Mouse (Mus musculus): ENCODE measurements around the gene Slc7a4.
"Not testable (repeated sequence)": the region's sequence is repeated elsewhere in the genome, so short reads cannot be mapped to it uniquely, and the experiment has no call there.

Gene Slc7a4

DNA sequence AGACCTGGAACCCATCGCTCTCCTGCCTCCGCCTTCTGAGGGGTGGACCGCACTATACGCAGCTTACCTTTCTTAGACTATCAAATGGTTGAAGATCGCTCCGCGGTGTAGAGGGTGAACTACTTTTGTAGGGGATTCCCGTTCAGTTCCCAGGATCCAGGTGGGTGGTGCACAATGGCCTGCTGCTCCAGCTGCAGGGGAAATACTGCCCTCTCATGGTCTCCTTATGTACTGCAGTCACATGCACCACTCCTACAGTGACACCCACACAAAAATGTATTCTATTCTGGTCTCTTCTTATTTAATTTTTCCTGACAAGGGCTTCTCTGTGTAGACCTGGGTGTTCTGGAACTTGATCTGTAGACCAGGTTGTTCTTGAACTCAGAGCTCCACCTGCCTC is at the start of gene Slc7a4:
TSS of gene Slc7a4 (minus strand) at position 151 of the 400 bp plus-strand sequence.
- peak in 1 of 2 experiments; percentile 8 for DNase-seq (ENCODE audit: low spot score in 2 of 2)

DNA sequence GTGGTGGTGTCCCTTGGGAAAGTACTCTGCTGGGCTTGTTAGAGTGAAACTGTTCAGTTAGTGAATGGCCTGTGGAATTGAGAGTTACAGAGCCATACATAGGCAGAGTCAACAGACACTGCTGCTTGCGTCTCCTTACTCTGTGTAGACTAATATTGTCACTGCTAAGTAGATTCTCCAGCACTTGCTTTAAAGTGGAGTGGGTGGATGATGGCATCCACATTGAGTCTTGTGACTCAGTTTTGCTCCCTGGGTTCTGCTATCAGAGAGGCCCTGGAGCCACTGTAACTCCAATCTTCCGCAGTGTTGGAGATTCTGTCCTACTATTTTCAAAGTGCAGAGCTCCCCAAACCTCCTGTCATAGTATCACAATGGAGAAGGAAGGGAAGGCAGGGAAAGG is 49.6 kb upstream of the Slc7a4 start:
- DNase-seq (ENCODE audit: low spot score in 2 of 2), result no peak

DNA sequence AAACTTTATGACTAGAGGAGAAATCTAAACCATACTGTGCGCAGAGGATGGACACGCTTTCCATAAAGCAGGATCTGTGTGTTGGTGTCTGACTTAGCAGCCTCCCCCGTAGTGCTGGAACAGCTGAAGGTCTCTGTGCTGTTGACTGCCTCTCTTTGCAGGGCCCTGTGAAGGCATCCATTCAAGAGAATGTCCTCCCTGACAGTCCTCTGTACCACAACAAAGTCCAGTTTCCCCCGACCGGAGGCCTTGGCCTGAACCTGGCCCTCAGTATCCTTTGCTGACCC is 43.2 kb upstream of the Slc7a4 start:
- no peak for DNase-seq (ENCODE audit: low spot score in 2 of 2)

DNA sequence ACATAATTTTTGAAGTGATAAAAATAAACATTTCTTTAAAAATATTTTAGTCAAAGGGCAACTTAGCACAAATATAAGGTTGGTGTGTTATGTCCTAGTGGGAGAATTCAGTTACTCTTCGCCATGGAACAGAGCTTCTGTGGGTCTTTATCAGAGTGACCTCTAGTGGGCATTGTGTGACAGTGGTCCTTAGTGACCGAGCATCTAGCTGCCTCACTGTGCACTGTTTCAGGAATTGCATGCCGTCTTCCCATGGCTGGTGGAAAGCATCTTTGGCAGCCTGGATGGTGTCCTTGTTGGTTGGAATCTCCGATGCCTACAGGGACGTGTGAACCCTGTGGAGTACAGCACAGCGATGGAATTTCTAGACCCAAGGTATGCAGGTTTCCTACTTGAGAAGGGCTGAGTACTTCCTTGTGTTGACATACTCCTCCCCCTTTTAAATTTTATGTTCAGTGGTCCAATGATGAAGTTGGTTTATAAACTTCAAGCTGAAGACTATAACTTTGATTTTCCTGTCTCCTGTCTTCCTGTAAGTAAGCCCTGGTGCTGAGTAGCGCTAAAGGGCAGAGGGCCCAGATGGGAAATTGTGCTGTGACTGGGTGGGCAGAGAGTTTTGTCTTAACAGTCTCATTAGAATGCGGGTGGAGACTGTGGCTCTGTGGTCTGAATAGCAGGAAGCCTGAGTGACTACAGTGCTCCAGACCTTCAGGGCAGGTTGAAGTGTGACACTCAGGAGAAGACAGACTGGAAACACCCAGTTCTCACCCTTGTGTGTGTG is 42.7 kb upstream of the Slc7a4 start:
- no peak for DNase-seq (ENCODE audit: low spot score in 2 of 2)

DNA sequence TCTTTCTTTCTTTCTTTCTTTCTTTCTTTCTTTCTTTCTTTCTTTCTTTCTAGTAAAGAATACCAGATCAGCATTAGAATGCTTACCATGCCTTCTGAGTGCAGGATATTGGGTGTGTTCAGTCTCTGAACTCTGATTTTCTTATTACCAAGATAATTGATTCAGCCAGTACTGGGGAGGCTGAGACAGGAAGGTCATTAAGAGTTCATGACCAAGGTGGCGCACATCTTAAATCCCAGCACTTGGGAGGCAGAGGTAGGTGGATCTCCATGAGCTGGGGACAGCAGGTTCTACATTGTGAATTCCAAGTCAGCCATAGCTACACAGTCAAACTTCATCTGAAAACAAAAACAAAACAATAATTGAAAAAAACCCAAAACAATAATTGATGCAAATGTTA is 38.9 kb upstream of the Slc7a4 start:
- DNase-seq (ENCODE audit: low spot score in 2 of 2), result no peak

DNA sequence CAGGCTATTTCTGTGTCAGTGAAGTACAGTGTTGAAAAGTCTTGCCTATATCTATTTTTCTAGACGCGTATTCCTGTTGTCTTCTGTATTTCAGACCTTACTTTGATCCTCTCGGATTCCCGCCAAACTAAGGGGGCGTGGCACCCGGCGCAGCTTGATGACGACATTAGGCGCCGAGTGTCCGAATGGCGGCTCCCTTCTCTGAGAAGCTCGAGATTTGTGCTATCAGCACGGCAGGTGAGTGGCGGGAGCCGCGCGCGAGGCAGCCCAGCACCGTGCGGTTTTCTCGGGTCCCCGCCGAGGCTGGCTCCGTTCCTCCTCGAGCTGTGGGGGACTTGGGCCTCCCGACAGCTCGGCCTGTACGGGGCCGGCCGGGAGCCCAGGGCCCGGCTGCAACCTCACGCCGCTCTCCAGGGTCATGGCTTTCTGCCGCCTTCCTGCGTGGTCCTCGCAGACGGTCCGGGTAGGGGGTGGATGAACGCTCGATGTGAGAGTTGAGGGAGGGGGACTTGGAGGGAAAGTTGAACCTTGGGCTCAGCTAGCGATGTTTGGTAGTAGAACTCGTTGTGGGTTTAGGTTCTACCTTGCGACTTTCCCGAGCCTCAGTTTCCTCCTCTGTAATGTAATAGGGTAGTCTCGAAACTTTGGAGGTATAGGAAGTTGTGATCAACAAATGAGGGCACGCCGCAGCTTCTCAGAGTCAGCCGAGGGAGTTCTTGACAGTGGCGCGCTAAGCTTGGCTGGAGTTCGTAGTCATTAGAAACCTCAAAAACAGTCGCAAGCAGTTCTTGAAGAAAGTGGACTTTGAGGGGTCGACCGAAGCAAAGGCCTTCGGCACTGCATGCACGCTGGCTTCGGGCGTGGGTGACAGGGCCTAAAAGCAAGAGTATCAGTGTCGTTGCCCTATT is 36.4 kb upstream of the Slc7a4 start, which contains the start of gene Smpd4:
TSS of gene Smpd4 (plus strand) at position 157 of the 908 bp plus-strand sequence.
- peak; percentile 79 to 91 for DNase-seq (ENCODE audit: low spot score in 2 of 2)

DNA sequence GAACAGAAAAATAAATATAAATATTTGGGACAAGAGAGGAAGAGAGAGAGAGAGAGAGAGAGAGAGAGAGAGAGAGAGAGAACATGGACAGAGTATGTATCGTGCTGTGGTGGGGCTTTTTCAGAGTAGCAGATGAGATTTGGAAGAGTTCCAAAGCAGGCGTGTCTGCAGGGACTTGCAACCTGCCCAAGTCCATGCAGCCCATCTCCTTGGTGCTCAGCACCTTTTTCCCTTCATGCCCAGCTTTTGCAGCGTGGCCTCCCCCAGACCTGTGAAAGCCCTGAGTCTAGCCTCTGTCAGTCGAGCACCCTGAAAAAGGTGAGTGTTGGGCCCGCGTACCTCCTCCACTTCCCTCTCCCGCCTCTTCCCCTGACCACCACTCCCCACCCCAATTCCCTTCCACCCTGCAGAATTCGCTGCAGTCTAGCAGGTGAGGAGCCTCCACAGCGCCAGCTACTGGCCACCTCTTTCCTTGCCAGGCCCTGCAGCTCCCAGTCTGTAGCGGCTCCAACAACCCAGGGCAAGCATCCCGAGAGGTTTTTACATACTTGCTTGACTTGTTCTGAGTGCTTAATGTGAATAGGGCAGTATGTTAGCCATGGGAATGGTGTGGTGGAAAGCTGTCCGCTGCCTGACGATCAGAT is 35.0 kb upstream of the Slc7a4 start:
- peak in 1 of 2 experiments; percentile 22 for DNase-seq (ENCODE audit: low spot score in 2 of 2)

DNA sequence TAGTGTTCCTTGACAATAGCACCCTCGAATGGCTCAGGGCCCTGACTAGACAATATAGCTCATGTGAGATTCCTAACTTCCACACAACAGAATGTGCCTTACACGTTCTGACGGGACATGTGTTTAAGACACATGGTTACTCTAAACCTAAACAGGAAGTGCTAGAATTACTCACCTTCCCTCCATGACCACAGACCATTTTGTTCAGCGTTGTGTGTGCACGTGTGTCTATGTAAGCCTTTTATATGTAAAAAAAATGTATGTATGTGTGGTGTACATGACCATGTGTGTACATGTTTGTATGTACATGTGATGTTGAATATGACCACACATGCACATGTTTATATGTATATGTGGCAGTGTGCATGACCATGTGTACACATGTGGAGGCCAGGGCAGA is 33.2 kb upstream of the Slc7a4 start:
- no peak for DNase-seq (ENCODE audit: low spot score in 2 of 2)

DNA sequence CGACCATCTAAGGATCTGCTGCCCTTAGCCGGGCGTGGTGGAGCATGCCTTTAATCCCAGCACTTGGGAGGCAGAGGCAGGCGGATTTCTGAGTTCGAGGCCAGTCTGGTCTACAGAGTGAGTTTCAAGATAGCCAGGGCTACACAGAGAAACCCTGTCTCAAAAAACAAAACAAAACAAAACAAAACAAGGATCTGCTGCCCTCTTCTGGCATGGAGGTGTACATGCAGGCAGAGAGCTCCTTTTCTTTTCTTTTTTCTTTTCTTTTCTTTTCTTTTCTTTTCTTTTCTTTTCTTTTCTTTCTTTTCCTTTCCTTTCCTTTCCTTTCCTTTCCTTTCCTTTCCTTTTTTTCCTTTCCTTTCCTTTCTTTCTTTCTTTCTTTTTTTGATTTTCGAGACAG is 31.7 kb upstream of the Slc7a4 start:
- not testable (repeated sequence) for DNase-seq (ENCODE audit: low spot score in 2 of 2)

DNA sequence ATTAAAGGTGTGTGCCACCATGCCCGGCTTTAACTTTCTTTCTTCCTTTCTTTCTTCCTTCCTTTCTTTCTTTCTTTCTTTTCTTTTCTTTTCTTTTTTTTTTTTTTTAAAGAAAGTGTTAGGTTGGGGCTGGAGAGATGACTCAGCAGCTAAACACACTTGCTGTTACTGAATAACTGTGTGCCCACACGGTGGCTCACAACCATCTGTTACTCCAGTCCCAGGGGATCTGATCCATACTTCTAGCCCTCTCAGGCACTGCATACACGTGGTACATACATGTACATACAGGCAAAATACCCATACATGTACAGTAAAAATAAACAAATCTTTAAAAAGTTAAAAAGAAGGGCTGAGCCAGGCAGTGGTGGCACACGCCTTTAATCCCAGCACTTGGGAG is 28.4 kb upstream of the Slc7a4 start:
- no peak for DNase-seq (ENCODE audit: low spot score in 2 of 2)

DNA sequence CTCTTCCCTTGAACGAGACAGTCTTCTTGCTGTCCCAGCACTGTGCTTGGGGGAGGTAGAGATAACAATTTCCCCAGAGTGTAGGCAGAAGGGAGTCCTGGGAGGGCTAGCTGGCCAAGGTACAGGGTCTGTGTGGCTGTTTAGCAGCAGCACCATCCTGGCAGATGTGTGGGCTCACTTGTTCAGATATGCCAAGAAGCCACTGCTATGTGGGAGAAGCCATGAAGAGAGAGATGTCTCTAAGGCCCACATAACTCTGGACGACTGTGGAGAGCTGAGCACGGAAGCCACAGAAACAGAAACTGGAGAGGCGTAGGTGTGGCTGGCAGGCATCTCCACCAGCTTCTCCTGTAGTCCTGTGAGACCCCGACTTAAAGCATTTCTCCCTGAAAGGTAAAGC is 22.7 kb upstream of the Slc7a4 start:
- no peak for DNase-seq (ENCODE audit: low spot score in 2 of 2)

DNA sequence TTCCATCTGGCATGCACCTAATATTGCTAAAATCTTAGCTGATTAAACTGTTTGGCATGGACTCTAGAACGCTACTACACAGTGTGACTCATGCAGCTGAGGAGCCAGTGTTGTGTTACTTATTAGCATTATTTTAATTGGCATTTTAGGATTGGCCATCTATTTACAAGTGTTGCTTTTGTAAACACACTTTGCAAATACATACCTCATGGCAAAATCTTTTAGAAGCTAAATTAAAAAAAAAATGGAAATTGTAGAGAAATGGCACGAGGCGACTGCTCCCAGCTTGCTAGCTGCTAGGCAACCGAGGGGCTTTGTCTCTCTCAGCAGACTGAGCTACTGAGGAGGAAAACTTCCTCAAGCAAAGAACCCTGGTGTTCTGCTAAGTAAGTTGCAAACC is 21.9 kb upstream of the Slc7a4 start:
- DNase-seq (ENCODE audit: low spot score in 2 of 2), result no peak

DNA sequence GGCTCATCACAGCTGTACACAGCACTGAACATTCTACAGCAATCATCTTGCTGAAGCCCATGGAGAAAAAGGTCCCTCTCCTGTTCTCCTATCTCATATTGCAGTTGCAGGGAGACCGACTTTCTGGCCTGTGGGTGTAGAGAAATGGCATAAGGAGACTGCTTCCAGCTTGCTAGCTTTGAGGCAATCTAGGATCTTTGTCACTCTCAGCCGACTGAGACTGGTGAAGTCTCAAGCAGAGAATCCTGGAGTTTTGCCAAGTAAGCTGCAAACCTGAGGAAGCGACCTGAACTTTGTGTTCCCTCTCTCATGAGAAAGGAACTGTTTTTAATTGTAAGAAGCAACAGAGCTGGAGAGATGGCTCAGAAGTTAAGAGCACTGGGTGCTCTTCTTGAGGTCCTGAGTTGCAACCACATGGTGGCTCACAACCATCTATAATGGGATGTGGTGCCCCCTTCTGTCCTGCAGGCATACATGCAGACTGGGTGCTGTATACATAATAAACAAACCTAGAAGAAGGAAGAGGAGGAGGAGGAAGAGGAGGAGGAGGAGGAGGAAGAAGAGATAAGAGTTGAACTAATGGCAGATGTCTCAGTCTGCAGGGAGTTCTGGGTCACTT is 18.0 kb upstream of the Slc7a4 start:
- DNase-seq (ENCODE audit: low spot score in 2 of 2), result no peak

DNA sequence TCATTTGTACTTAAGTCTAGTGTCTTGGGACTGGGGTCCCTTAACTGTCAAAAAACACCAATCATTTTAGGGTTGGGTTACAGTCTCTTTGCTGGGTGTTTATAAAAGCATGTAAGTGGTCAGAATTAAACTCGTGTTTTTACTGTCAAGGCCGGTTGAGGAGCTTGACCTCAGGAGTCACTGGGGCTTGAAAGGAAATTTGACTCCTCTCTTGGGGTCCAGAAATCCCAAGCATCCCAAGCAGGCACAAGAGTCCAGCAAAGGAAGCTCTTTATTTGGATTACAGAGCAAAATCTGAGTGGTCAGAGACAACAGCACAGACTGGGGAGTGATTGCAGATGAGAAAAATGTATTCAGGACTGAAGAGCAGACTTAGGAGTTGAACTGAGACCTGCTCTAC is 7.7 kb upstream of the Slc7a4 start:
- no peak for DNase-seq (ENCODE audit: low spot score in 2 of 2)

DNA sequence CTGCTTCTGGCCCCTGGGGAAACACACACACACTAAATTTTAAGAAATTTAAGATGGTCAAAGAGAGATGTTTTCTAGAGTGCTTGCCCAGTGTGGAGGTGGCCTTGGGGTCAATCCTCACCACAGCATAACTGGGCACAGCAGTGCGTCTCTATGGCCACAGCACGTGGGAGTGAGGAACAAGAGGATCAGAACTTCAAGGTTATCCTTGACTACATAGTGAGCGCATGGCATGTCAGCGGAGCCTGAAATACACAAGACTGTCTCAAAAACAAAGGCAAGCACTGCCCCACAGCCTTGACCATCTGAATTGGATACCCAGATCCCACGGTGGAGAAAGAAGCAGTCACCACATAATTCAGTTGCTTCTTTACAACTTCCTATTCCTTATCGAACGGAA is 1.5 kb upstream of the Slc7a4 start:
- no peak for DNase-seq (ENCODE audit: low spot score in 2 of 2)

DNA sequence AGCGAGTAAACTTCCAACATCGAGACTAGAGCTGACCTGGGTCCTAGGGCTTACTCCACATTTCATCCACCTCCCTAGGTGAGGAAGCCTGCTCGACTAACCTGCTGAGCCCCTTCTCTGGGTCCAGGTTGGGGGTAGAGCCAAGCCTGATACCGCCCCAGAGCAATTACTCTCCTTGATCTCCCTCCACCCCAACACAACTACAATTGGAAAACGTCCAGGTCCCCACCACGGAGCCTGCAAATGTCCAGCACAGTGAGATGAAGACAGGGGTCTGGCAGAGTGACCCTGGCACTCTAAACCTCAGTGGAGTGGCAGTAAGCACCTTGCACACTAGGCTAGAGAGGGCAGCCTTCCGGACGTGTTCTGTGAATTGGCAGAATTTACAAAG is 6.2 kb downstream of the Slc7a4 start:
- DNase-seq (ENCODE audit: low spot score in 2 of 2), result no peak

DNA sequence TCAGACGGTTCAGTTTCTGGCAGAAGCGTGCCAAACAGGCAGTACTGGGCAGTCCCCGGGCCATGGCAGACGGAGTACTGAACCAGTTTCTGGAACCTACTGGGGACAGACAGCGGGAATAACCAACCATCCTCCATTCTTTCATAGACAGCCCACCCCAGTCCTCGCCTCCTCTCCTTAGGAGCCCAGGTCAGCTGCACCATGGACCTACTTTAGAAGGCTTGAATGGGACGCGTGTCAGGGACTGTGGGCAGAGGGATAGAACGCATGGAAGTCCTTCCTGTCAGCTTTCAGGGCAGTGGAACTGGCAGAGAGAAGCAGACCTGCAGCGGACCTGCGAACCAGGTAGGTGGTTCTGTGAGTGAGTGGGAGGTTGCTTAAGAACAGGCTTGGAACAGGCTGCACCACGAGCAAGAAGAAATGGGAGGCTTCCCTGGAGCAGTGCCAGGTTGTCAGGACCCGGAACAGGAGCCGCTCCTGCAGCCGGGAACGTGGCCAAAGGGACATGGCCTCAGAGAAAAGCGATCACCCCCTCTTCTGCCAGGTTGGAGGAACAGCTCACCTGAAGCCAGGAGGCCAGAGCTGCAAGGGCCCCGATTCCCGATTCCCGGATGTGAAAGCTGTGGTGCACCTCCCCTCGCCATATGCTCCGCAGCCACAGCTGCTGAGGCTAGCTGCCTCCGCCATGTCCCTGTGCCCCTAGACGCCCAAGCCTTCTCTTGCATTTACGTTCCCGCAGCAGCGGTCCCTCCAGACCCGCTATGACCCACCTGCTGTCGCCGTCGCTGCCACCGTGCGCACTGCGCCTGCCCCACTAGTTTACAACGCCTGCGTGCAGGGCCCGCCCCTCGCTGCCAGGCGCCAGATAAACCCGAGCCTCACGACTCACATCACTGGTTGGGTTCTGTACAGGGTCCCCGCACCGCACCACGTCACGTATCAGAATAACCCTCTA is 6.9 kb downstream of the Slc7a4 start:
- DNase-seq (ENCODE audit: low spot score in 2 of 2), result peak; percentile 62 to 65

DNA sequence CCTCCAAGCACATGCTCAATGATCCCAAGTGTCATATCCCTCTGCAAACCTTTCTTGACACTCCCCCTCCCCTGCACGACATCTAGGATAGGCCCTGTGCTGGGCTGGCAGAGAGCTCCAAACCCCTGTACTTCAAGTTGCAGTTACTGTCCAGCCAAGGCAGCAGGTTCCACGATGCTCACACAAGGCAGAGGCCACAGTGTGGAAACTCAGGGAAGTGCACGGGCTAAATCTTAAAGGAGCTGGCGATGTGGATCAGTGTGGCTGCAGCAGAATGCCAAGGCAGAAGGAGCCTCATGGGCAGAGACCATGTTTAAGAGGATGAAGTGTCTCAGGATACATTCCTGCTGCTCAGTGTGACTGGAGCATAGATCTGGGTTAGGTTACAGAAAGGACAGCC is 16.8 kb downstream of the Slc7a4 start:
- no peak for DNase-seq (ENCODE audit: low spot score in 2 of 2)

DNA sequence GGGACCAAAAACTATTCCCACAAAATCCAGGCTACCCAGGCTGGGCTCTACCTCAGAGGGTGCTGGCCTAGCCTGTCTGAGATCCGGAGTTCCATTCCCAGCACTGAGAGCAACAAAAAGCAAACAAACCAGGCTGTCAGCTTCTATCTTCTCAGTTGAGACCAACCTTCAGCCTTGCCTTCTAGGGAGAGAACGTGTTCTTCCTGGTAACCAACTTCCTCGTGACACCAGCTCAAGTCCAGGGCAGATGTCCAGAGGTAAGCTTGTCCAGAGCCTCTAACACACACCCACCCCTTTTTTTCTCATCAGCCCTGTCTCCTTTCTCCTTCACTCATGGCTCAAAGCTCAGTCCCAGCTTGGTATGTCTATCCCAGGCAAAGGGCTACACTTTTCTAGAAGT is 18.2 kb downstream of the Slc7a4 start:
- no peak for DNase-seq (ENCODE audit: low spot score in 2 of 2)

DNA sequence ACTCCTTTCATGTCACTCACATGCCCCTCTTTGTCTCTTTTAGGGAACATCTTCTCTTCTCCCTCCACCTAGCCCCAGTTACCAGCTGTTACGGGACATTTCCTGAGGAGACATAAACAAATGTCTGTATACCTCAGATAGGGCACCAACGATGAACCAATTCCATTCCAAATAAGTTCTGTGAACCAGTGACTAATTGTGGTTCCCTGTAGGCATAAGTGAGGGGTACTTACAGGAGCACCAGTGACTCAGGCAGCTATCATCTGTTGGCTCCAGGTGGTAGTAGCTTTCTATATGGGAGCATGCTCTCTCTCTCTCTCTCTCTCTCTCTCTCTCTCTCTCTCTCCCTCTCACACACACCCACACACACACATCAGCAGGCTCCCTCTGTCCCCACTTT is 18.8 kb downstream of the Slc7a4 start:
- no peak for DNase-seq (ENCODE audit: low spot score in 2 of 2)

DNA sequence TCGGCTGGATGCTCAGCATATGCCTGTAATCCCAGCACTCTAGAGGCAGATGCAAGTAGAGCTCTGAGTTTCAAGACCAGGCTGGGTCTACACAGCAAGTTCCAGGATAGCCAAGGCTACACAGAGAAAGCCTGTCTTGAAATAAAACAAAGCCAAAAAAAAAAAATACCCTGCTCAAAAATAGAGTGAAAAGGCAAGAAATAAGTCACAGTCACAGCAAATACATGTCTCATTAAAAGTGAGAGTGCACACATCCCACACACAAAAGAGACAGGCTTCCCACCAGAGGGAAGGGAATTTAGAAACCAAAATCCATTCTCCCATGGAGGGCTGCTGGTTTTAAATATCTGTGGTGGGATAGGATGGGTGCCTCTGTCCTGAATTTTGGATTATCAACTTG is 19.4 kb downstream of the Slc7a4 start:
- no peak for DNase-seq (ENCODE audit: low spot score in 2 of 2)
